Mouse (Mus musculus): ENCODE data around the gene Pnkd.

Pnkd gene

GRCm38 (mm10) chr1:74284543-74285160 is at the start of gene Pnkd, which contains the start of gene Aamp:
TSS of gene Pnkd (plus strand) at chr1:74284930.
TSS of gene Aamp (minus strand) at chr1:74284738.
- DNase-seq (ENCODE audit: low spot score in 2 of 2): peak; percentile 100

- DNase-seq (ENCODE audit: low spot score in 2 of 2): peak; percentile 91 to 95
Observed at GRCm38 (mm10) chr1:74235938-74236589, 48.7 kb upstream of the Pnkd start, which contains the start of gene Arpc2. TSS of gene Arpc2 (plus strand) at chr1:74236084.

GRCm38 (mm10) chr1:74236590-74237317 is 48.0 kb upstream of the Pnkd start:
- no peak for DNase-seq (ENCODE audit: low spot score in 2 of 2)

GRCm38 (mm10) chr1:74237671-74238070 is 47.1 kb upstream of the Pnkd start:
- DNase-seq (ENCODE audit: low spot score in 2 of 2): no peak

- DNase-seq (ENCODE audit: low spot score in 2 of 2): no peak
Observed at GRCm38 (mm10) chr1:74238136-74238535, 46.6 kb upstream of the Pnkd start.

- DNase-seq (ENCODE audit: low spot score in 2 of 2): no peak
Observed at GRCm38 (mm10) chr1:74239162-74239561, 45.6 kb upstream of the Pnkd start.

GRCm38 (mm10) chr1:74239618-74240017 is 45.1 kb upstream of the Pnkd start:
- DNase-seq (ENCODE audit: low spot score in 2 of 2): no peak

- DNase-seq (ENCODE audit: low spot score in 2 of 2): peak; percentile 54 to 58
Observed at GRCm38 (mm10) chr1:74240311-74240710, 44.4 kb upstream of the Pnkd start.

GRCm38 (mm10) chr1:74240832-74241231 is 43.9 kb upstream of the Pnkd start:
- DNase-seq (ENCODE audit: low spot score in 2 of 2): no peak

- no peak for DNase-seq (ENCODE audit: low spot score in 2 of 2)
Observed at GRCm38 (mm10) chr1:74245525-74245924, 39.2 kb upstream of the Pnkd start.

GRCm38 (mm10) chr1:74248799-74249198 is 35.9 kb upstream of the Pnkd start:
- no peak for DNase-seq (ENCODE audit: low spot score in 2 of 2)

- no peak for DNase-seq (ENCODE audit: low spot score in 2 of 2)
Observed at GRCm38 (mm10) chr1:74249331-74249980, 35.3 kb upstream of the Pnkd start.

GRCm38 (mm10) chr1:74250096-74250495 is 34.6 kb upstream of the Pnkd start:
- no peak for DNase-seq (ENCODE audit: low spot score in 2 of 2)

- no peak for DNase-seq (ENCODE audit: low spot score in 2 of 2)
Observed at GRCm38 (mm10) chr1:74255704-74256345, 28.9 kb upstream of the Pnkd start.

GRCm38 (mm10) chr1:74256782-74257181 is 27.9 kb upstream of the Pnkd start:
- no peak for DNase-seq (ENCODE audit: low spot score in 2 of 2)

- DNase-seq (ENCODE audit: low spot score in 2 of 2): no peak
Observed at GRCm38 (mm10) chr1:74262510-74262909, 22.2 kb upstream of the Pnkd start.

GRCm38 (mm10) chr1:74268750-74269149 is 16.0 kb upstream of the Pnkd start:
- DNase-seq (ENCODE audit: low spot score in 2 of 2): no peak

GRCm38 (mm10) chr1:74271659-74272058 is 13.1 kb upstream of the Pnkd start:
- DNase-seq (ENCODE audit: low spot score in 2 of 2): no peak

- DNase-seq (ENCODE audit: low spot score in 2 of 2): no peak
Observed at GRCm38 (mm10) chr1:74275015-74275414, 9.7 kb upstream of the Pnkd start.

- no peak for DNase-seq (ENCODE audit: low spot score in 2 of 2)
Observed at GRCm38 (mm10) chr1:74277041-74277440, 7.7 kb upstream of the Pnkd start.

GRCm38 (mm10) chr1:74277883-74278537 is 6.7 kb upstream of the Pnkd start:
- no peak for DNase-seq (ENCODE audit: low spot score in 2 of 2)

All from frontal cortex, postnatal 14 days (tissue).